Mouse (Mus musculus) cortical plate, adult 2 months (tissue): ENCODE measurements around the gene Icam5. TPM values are rescaled to one million over a fixed set of nuclear protein-coding genes. Genes with fewer than 3 reads are reported as not detected.
A peak's percentile ranks its signal among the peaks of the same experiment; 100 is the strongest.

Experiments
- H3K27ac ChIP-seq: fragments of 200-500 bp; 2 replicates; pipeline ENCODE4 v1.5.1; 2012; ENCODE audit warnings: low read length, control low read depth, inconsistent platforms; ENCODE audit not compliant: insufficient read depth
- H3K4me1 ChIP-seq: fragments of 200-500 bp; 2 replicates; pipeline ENCODE4 v1.6.1; 2011; ENCODE audit warnings: low read length; ENCODE audit not compliant: control insufficient read depth, insufficient read depth
- H3K4me3 ChIP-seq: fragments of 200-500 bp; 2 replicates; pipeline ENCODE4 v1.5.1; 2011; ENCODE audit warnings: mild to moderate bottlenecking, low read length, control low read depth; ENCODE audit not compliant: insufficient read depth
- CTCF ChIP-seq: fragments of 200-500 bp; IDR thresholded peaks from 2 replicates; pipeline ENCODE4 v1.5.1; 2011; ENCODE audit warnings: mild to moderate bottlenecking, control low read depth, low read length; ENCODE audit not compliant: insufficient read depth; ENCODE audit errors: extremely low read depth
- POLR2A ChIP-seq: fragments of 200-500 bp; IDR thresholded peaks from 2 replicates; pipeline ENCODE4 v1.6.1; 2011; ENCODE audit warnings: mild to moderate bottlenecking, low read length, control low read depth; ENCODE audit not compliant: insufficient read depth; ENCODE audit errors: extremely low read depth
- polyA plus RNA-seq: library from polyadenylated mRNA; depleted of rRNA; stranded (reverse); fragments of >200 nt; gene quantifications from 2 replicates; pipeline ENCODE4 v1.2.3, GENCODE M21; 2012; rRNA removed

The Icam5 gene
- polyA plus RNA-seq, 1 experiment, result 176 TPM

- H3K27ac ChIP-seq, result no peak overlapping the region
- TF ChIP-seq POLR2A (no peak), CTCF (no peak)
- no peaks in the 10 kb centered on the region for H3K4me1 ChIP-seq
- no peak overlapping the region for H3K4me3 ChIP-seq
Observed at GRCm38 (mm10) chr9:21051578-21051977, 19.7 kb downstream of the Icam5 start.

GRCm38 (mm10) chr9:21062928-21063327 lies 31.1 kb downstream of the Icam5 start:
- H3K4me3 ChIP-seq, result no peak overlapping the region
- TF ChIP-seq POLR2A (no peak), CTCF (no peak)
- peak overlapping the region; percentile 51 for H3K27ac ChIP-seq
- H3K4me1 ChIP-seq, result no peaks in the 10 kb centered on the region; the same call in 1 of the 2 replicates

GRCm38 (mm10) chr9:21067006-21067684 lies 35.3 kb downstream of the Icam5 start, which contains the start of gene Zglp1:
Gene Zglp1, minus strand, starts transcription at chr9:21067093.
- H3K4me1 ChIP-seq, result peaks cover 7% of the 10 kb centered on the region
- no peak for TF ChIP-seq POLR2A
- no peak for TF ChIP-seq CTCF
- H3K4me3 ChIP-seq, result no peak within 1 kb of the TSS
- no peak within 1 kb of the TSS for H3K27ac ChIP-seq

DNA sequence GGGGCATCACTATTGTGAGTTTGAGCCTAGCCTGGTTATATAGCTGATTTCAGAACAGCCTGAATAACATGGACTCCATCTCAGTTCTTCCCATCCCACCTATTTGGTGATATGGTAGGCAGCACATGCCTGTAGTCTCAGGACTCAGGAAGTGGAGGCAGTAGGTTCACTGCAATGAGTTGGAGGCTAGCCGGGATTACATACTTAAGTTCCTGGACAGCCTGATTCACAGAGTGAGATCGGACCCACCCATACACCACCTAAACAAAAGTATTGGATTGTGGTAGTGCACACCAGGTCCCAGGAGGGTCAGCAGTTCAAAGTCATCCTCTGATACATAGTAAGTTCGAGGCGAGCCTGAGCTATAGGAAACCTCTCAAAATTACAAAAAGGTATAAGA lies 40.8 kb downstream of the Icam5 start:
- H3K27ac ChIP-seq, result peak overlapping the region; percentile 16; the same call in 1 of the 2 replicates
- H3K4me3 ChIP-seq, result peak overlapping the region; percentile 70
- no peak for TF ChIP-seq POLR2A
- no peak for TF ChIP-seq CTCF
- H3K4me1 ChIP-seq, result peaks cover 7% of the 10 kb centered on the region

DNA sequence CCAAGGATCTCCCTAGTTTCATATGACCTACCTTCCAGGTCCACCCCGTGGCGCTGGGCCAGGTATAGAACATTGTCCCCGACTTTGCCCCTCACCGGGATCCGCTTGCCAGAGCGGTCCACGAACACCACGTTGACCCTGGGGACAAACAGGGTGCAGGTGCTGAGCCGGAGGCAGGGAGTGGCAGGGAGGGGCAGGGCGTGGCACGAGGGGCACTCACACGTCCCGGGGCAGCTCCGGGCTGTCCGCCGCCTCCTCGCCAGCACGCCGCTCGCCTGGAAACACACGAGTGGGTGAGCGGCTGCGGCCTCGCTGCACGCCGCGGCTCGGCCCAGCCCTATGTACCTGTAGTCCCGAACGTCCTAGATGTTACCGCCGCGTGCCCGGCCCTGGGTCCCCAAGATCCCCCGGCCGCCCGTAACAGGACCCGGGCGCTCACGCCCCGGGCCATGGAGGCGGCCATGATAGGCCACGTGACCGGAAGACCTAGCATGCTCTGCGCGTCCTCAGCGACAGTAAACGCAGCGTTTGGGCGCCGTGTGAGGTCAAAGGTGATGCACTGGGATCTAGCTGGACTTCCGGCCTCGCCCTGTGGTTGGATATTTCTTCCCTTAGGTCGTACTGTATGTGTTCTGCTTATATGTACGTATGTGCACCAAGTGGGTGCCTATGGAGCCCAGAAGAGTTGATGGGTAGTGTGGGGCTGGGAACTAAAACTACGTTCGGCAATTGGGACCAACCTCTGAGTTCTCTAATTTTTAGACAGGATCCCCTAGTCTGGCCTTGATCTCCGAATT lies 41.4 kb downstream of the Icam5 start, which contains the start of the genes Gm49373 and Fdx1l:
Gm49373 (minus strand) TSS at position 53 of the 797 bp plus-strand sequence.
Fdx1l (minus strand) TSS at position 571 of the 797 bp plus-strand sequence.
- peaks cover 7% of the 10 kb centered on the region for H3K4me1 ChIP-seq
- peak within 1 kb of the TSS; percentile 70 for H3K4me3 ChIP-seq
- TF ChIP-seq POLR2A (peak; percentile 83), CTCF (no peak)
- H3K27ac ChIP-seq, result peak within 1 kb of the TSS; percentile 31

DNA sequence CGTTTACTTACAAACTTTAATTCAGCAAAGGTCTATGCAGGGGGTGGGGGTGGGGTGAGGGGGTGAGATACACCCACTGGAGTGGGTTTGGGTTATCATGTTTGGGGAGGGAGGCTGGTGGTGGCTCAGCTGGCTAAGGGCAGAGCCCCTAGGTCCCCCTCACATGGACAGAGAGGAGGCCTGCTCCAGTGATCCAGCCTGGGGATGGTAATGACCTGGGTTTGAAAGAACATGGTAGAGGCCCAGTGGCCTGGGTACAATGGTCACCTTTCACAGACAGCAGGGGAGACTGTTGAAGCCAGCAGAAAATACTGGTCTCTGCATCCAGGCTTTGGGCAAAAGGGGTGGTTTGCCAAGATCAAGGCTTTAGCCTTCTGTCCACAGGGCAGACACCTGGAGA lies 42.3 kb downstream of the Icam5 start:
- peaks cover 7% of the 10 kb centered on the region for H3K4me1 ChIP-seq
- no peak for TF ChIP-seq CTCF
- TF ChIP-seq POLR2A, result no peak
- H3K4me3 ChIP-seq, result no peak overlapping the region
- no peak overlapping the region for H3K27ac ChIP-seq

DNA sequence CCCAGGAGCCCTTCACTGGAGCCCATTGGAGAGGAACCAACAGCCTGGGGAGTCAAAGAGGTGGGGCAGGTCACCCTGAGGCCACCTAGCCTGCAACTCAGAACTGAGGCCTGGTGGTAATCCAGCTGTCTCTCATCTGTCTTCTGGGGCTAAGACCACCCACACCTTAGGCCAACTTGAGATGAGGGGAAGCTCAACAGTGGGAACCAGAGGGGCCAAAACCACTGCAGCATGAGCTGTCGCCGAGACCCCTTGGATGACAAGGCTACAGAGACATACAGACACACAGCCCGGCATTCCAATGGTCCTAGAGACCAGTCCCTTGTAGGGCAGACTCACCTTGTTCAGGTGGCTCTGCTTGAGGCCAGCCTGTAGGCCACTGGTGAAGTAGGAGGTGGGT lies 43.8 kb downstream of the Icam5 start:
- no peak overlapping the region for H3K4me3 ChIP-seq
- H3K27ac ChIP-seq, result no peak overlapping the region
- H3K4me1 ChIP-seq, result peaks cover 7% of the 10 kb centered on the region
- TF ChIP-seq POLR2A, result no peak
- TF ChIP-seq CTCF, result no peak

GRCm38 (mm10) chr9:21081127-21081526 lies 49.3 kb downstream of the Icam5 start:
- no peak overlapping the region for H3K27ac ChIP-seq
- TF ChIP-seq POLR2A, result no peak
- TF ChIP-seq CTCF, result no peak
- H3K4me3 ChIP-seq, result no peak overlapping the region
- H3K4me1 ChIP-seq, result no peaks in the 10 kb centered on the region; the same call in 1 of the 2 replicates

- no peak overlapping the region for H3K27ac ChIP-seq
Observed at GRCm38 (mm10) chr9:21083324-21083723, 51.5 kb downstream of the Icam5 start.

More at GRCm38 (mm10) chr9:21083324-21083723, 51.5 kb downstream of the Icam5 start:
- TF ChIP-seq CTCF, result no peak
- TF ChIP-seq POLR2A, result no peak
- no peaks in the 10 kb centered on the region; the same call in 1 of the 2 replicates for H3K4me1 ChIP-seq
- H3K4me3 ChIP-seq, result no peak overlapping the region

Other genes starting within 250 kb of the Icam5 start
- 1.2 and 1.3 TPM in 2 replicates for gene Col5a3, start 217.0 kb upstream of the Icam5 start, polyA plus RNA-seq
- gene Rdh8, start 213.6 kb upstream of the Icam5 start, polyA plus RNA-seq, result not detected in 2 replicates
- 237 and 256 TPM in 2 replicates for gene A230050P20Rik, start 163.4 kb upstream of the Icam5 start, polyA plus RNA-seq
- gene Angptl6, start 152.3 kb upstream of the Icam5 start, polyA plus RNA-seq, result 12.6 and 14.5 TPM in 2 replicates
- gene Ppan, start 143.9 kb upstream of the Icam5 start, polyA plus RNA-seq, result 41.7 and 43.4 TPM in 2 replicates
- gene Eif3g, start 133.4 kb upstream of the Icam5 start, polyA plus RNA-seq, result 114 and 115 TPM in 2 replicates
- gene Dnmt1, start 72.2 kb upstream of the Icam5 start, polyA plus RNA-seq, result 31.7 and 31.9 TPM in 2 replicates
- gene S1pr2, start 55.3 kb upstream of the Icam5 start, polyA plus RNA-seq, result 1.4 and 1.5 TPM in 2 replicates
- 108 and 109 TPM in 2 replicates for gene Mrpl4, start 29.3 kb upstream of the Icam5 start, polyA plus RNA-seq
- 2.8 and 3.6 TPM in 2 replicates for gene Icam1, start 16.1 kb upstream of the Icam5 start, polyA plus RNA-seq
- 1.7 and 2.3 TPM in 2 replicates for gene Icam4, start 2.7 kb upstream of the Icam5 start, polyA plus RNA-seq
- 1.8 and 2.1 TPM in 2 replicates for gene Zglp1, start 35.0 kb downstream of the Icam5 start, polyA plus RNA-seq
- gene Gm49373, start 41.0 kb downstream of the Icam5 start, polyA plus RNA-seq, result 2.4 and 2.7 TPM in 2 replicates
- gene Fdx1l, start 41.5 kb downstream of the Icam5 start, polyA plus RNA-seq, result 157 and 160 TPM in 2 replicates
- 2.3 and 3.0 TPM in 2 replicates for gene Gm38431, start 59.9 kb downstream of the Icam5 start, polyA plus RNA-seq
- gene Raver1, start 59.9 kb downstream of the Icam5 start, polyA plus RNA-seq, result 24.3 and 26.1 TPM in 2 replicates
- 16.4 and 18.6 TPM in 2 replicates for gene Tyk2, start 99.2 kb downstream of the Icam5 start, polyA plus RNA-seq
- 158 and 168 TPM in 2 replicates for gene Cdc37, start 117.9 kb downstream of the Icam5 start, polyA plus RNA-seq
- gene Pde4a, start 133.6 kb downstream of the Icam5 start, polyA plus RNA-seq, result 77.0 and 80.1 TPM in 2 replicates
- gene Keap1, start 207.3 kb downstream of the Icam5 start, polyA plus RNA-seq, result 62.3 and 65.9 TPM in 2 replicates
- 20.8 and 24.3 TPM in 2 replicates for gene S1pr5, start 216.4 kb downstream of the Icam5 start, polyA plus RNA-seq
- 40.3 and 42.7 TPM in 2 replicates for gene Atg4d, start 233.2 kb downstream of the Icam5 start, polyA plus RNA-seq